9 mouse cellular contexts compared by ENCODE assay signal in the genomic region with DNA sequence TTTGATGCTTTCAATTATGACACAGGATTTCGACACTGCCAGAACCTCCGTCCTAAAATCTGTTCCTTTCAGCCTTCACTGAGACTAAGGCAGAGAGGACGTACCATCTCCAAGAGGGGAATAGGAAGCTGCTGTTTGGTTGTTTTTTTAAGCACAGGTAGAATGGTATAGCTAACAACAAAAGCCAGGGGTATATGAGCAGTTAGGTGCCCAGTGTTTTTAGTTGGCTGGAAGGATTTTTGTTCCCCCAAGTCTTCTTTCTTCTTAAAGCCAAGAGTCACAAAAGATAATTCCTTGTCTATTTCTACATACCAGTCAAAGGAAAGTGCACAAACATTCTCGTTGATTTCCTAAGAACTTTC.
DNase-seq lines count a peak whose midpoint lies in the region; ATAC-seq and TF ChIP-seq lines count a peak whose summit lies in the region.
"Had no signal": no experiment of that assay in that cellular context is flagged by ENCODE, and none has a peak within 500 bp of the region (broad histone marks: within the 10 kb centered on the region; RNA-seq: fewer than 3 reads in every experiment).

No protein-coding gene starts in this region.

- H3K27me3 ChIP-seq in neural tube, embryonic 11.5 days (ENCODE audit: control insufficient read depth, insufficient read depth, low read length): no peaks in the 10 kb centered on the region
- 0 out of 2 replicates have a peak, but pooled peaks cover 8% of the 10 kb centered on the region for H3K27me3 ChIP-seq in hindbrain, embryonic 12.5 days
- peaks cover 25% of the 10 kb centered on the region for H3K27me3 ChIP-seq in liver, postnatal 0 days (ENCODE audit: insufficient read depth, low read length)
- H3K27me3 ChIP-seq: Patski had no signal

- TF ChIP-seq CTCF in liver, postnatal 0 days (IDR thresholded peaks at IDR 0.05; ENCODE audit: low read depth): no peak

- no peak for DNase-seq in neural tube, embryonic 11.5 days (ENCODE audit: low spot score)
- no peak for DNase-seq in neural tube, embryonic 10.5 days (ENCODE audit: extremely low spot score, low spot score)
- no peak for DNase-seq in liver, postnatal 0 days
- no peak for DNase-seq in testis, postnatal 10 days (ENCODE audit: low spot score)
- no peak for DNase-seq in yolk sac, embryonic 10.5 days (ENCODE audit: low spot score)
- DNase-seq in thymus, postnatal 0 days (ENCODE audit: low spot score): no peak
- DNase-seq: retina, postnatal 1 day had no signal

- H3K4me1 ChIP-seq in neural tube, embryonic 11.5 days (ENCODE audit: control insufficient read depth, insufficient read depth, low read length): peaks cover 54% of the 10 kb centered on the region
- peaks cover 72% of the 10 kb centered on the region for H3K4me1 ChIP-seq in hindbrain, embryonic 12.5 days
- peaks cover 13% of the 10 kb centered on the region; the same call in 1 of the 2 replicates for H3K4me1 ChIP-seq in liver, postnatal 0 days (ENCODE audit: insufficient read depth)

- no peaks in the 10 kb centered on the region for H3K36me3 ChIP-seq in neural tube, embryonic 11.5 days (ENCODE audit: control insufficient read depth, insufficient read depth, low read length)
- no peaks in the 10 kb centered on the region for H3K36me3 ChIP-seq in hindbrain, embryonic 12.5 days
- no peaks in the 10 kb centered on the region for H3K36me3 ChIP-seq in liver, postnatal 0 days (replicated peaks; ENCODE audit: insufficient read depth, low read length)

- H3K4me3 ChIP-seq in neural tube, embryonic 11.5 days (ENCODE audit: low read depth, low read length): peak overlapping the region; percentile 88
- peak overlapping the region; percentile 72 for H3K4me3 ChIP-seq in hindbrain, embryonic 12.5 days
- H3K4me3 ChIP-seq in liver, postnatal 0 days (ENCODE audit: low read depth, low read length): 0 out of 2 replicates have a peak overlapping the region, but pooled peaks have one; percentile 54

- no peaks in the 10 kb centered on the region for H3K9me3 ChIP-seq in neural tube, embryonic 11.5 days (ENCODE audit: control insufficient read depth, low read length)
- H3K9me3 ChIP-seq in hindbrain, embryonic 12.5 days (replicated peaks): no peaks in the 10 kb centered on the region
- no peaks in the 10 kb centered on the region for H3K9me3 ChIP-seq in liver, postnatal 0 days (ENCODE audit: low read length)

- H3K27ac ChIP-seq in neural tube, embryonic 11.5 days (ENCODE audit: low read depth, low read length): no peak overlapping the region; the same call in 1 of the 2 replicates
- peak overlapping the region; percentile 89; the same call in 1 of the 2 replicates for H3K27ac ChIP-seq in hindbrain, embryonic 12.5 days
- no peak overlapping the region for H3K27ac ChIP-seq in liver, postnatal 0 days (ENCODE audit: low read depth)

- ATAC-seq in neural tube, embryonic 11.5 days (ENCODE audit: insufficient read depth, low FRiP score, low TSS enrichment): no peak
- ATAC-seq in hindbrain, embryonic 12.5 days (ENCODE audit: low FRiP score): no peak
- no peak for ATAC-seq in liver, postnatal 0 days
- ATAC-seq: Patski had no signal

- TF ChIP-seq EP300 in liver, postnatal 0 days (IDR thresholded peaks at IDR 0.05; ENCODE audit: low read depth): no peak

- 25% methylated on average over 4 of the region's 4 CpGs for WGBS in neural tube, embryonic 11.5 days
- 26% methylated on average over 4 of the region's 4 CpGs for WGBS in hindbrain, embryonic 12.5 days
- WGBS in liver, postnatal 0 days (ENCODE audit: insufficient replicate concordance): 36% methylated on average over 4 of the region's 4 CpGs

- peak overlapping the region; percentile 35 for H3K9ac ChIP-seq in neural tube, embryonic 11.5 days (ENCODE audit: low read length)
- peak overlapping the region; percentile 87 for H3K9ac ChIP-seq in hindbrain, embryonic 12.5 days
- H3K9ac ChIP-seq in liver, postnatal 0 days (replicated peaks): no peak overlapping the region

- peak overlapping the region; percentile 85 for H3K4me2 ChIP-seq in neural tube, embryonic 11.5 days (ENCODE audit: low read depth)
- peak overlapping the region; percentile 91 for H3K4me2 ChIP-seq in hindbrain, embryonic 12.5 days (replicated peaks)
- peak overlapping the region; percentile 73 for H3K4me2 ChIP-seq in liver, postnatal 0 days (ENCODE audit: low read depth, low read length)
